Mouse (Mus musculus): Measurements from ENCODE around the gene Cdh23.

The Cdh23 gene

GRCm38 (mm10) chr10:60577920-60578737 lies 118.2 kb downstream of the Cdh23 start:
- DNase-seq (ENCODE audit: low spot score) = no peak

- peak; percentile 40 for DNase-seq (ENCODE audit: low spot score)
These were observed 119.0 kb downstream of the Cdh23 start for GRCm38 (mm10) chr10:60577125-60577919.

- DNase-seq (ENCODE audit: low spot score) = no peak
These were observed 121.4 kb downstream of the Cdh23 start for GRCm38 (mm10) chr10:60574851-60575250.

DNA sequence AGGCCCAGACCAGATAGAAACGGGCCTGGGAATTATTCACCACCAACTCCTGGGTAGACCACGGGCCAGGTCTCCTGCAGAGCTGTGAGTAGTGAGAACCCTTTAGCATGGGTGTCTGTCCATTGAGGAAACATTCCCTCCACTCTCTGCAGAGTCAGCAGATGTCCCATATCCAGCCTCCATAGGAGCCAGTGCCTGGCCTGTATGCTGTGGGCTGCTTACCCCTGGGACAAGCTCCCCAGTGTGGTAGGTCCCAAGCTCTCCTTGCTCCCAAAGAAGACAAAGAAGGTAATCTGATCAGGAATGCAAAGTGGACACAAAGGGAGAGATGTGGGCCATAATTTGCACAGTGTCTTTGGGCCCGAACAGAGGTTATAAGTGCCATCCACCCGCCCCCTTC lies 124.8 kb downstream of the Cdh23 start:
- DNase-seq (ENCODE audit: low spot score) = no peak

DNA sequence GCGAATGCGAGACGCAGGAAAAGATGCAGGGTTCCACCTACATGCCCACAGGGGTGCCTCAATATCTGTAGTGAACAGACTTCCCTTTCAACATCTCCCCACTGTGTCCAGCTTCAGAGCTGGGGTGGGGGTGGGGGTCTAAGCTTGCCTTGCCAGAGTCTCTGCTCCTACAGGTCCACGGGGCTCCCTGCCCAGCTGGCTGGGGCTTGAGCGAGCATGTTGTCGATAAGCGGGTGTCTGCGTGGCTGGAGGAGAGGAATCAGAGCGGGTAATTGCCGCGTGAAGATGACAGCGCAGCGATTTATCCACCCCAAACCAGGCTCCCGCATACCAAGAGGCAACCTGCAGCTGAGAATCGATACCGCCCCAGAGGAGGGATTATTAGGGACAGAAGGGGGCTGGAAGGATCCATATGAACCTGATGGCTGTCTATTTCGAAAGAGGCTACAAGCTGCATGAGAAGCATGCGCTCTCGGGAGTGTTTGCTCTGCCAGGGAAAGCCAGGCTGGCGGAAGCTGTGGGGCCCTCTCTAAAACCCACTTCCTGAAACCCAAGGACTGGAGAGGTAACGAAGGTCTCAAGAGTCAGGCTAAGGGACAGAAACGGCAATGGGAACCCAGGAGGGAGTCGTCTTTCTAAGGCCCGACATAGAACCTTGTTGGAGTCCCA lies 129.8 kb downstream of the Cdh23 start:
- no peak for DNase-seq (ENCODE audit: low spot score)

DNA sequence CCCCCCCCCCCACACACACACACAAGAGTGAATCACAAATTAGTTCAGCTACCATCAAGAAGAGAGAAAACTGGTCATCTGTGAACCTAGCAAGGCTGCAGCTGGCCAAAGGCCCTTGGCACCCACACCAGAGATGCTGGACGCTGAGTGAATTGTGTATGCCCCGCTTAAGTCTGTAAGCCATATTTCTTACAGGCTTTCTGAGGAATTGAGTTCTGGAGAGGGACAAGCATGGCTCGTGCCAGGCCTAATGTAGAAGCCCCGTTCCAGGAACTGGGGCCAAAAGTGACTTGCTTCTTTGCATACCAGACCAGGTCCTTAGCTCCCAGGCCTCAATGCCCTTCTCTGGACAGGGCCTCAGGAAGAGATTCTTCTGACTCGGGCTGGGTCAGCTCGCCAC lies 132.2 kb downstream of the Cdh23 start:
- DNase-seq (ENCODE audit: low spot score) = no peak

GRCm38 (mm10) chr10:60562946-60563345 lies 133.3 kb downstream of the Cdh23 start:
- no peak for DNase-seq (ENCODE audit: low spot score)

DNA sequence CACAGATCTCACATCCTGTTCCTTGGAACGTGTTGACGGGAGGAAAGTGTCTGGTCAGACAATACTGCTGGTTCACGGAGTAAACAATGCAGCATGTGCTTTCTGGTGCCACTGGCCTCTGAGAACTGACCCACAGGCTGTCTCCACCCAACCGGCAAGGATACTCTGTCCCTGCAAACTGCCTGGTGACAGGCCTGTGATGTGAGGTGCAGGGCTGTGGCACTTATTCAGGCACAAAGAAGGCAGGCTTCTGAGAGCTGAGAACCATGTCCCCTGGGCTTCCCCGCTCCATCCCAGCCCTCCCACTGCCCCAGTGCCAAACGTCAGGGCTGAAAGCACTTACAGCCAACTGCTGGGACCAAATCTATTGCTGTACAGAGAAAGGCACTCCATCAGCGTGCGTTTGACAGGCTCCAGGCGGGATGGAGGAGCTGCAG lies 137.8 kb downstream of the Cdh23 start:
- no peak for DNase-seq (ENCODE audit: low spot score)

GRCm38 (mm10) chr10:60552951-60553635 lies 143.2 kb downstream of the Cdh23 start:
- no peak for DNase-seq (ENCODE audit: low spot score)

GRCm38 (mm10) chr10:60539164-60539914 lies 157.0 kb downstream of the Cdh23 start:
- DNase-seq (ENCODE audit: low spot score) = no peak

GRCm38 (mm10) chr10:60536098-60536811 lies 160.0 kb downstream of the Cdh23 start:
- peak; percentile 14 for DNase-seq (ENCODE audit: low spot score)

GRCm38 (mm10) chr10:60532502-60532901 lies 163.8 kb downstream of the Cdh23 start:
- no peak for DNase-seq (ENCODE audit: low spot score)

DNA sequence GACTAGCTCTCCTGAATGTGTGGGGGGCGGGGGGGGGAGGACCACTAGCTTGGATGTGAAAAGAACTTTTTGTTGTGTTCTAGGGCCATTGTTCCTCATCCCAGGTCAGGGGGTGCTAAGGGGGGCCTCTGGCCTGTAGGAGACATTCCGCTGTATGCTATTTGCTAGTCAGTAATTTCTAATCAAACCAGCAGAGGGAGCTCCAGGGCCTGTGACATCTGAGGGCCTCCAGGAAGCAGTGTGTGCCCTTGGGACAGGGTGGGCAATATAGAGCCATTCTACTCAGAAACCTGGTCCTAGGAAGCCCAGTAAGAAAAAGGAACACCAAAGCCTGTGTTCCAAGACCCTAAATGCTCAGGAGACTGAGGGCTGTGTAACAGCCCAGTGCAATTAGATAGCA lies 164.9 kb downstream of the Cdh23 start:
- peak; percentile 16 for DNase-seq (ENCODE audit: low spot score)

GRCm38 (mm10) chr10:60530633-60531032 lies 165.7 kb downstream of the Cdh23 start:
- DNase-seq (ENCODE audit: low spot score) = no peak

DNA sequence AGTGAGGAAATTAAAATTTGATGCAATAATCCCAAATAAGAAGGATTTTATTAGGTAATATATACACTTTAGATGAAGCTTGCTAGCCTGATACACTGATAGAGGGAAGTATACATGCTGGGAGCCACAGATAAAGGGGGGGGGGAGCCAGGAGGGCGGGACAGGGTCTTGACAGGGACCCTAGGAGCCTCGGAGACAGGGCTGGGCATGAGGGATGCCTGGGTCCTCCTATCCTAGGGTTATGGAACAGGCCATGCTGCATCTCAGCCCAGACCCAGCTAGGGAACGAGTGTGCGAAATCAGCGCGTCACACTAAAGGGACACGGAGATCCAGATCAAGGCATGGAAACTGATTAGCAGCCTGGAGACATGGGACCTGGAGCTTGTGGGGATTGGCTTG lies 168.3 kb downstream of the Cdh23 start:
- no peak for DNase-seq (ENCODE audit: low spot score)

GRCm38 (mm10) chr10:60525081-60525480 lies 171.2 kb downstream of the Cdh23 start:
- no peak for DNase-seq (ENCODE audit: low spot score)

GRCm38 (mm10) chr10:60516286-60516685 lies 180.0 kb downstream of the Cdh23 start:
- no peak for DNase-seq (ENCODE audit: low spot score)

DNA sequence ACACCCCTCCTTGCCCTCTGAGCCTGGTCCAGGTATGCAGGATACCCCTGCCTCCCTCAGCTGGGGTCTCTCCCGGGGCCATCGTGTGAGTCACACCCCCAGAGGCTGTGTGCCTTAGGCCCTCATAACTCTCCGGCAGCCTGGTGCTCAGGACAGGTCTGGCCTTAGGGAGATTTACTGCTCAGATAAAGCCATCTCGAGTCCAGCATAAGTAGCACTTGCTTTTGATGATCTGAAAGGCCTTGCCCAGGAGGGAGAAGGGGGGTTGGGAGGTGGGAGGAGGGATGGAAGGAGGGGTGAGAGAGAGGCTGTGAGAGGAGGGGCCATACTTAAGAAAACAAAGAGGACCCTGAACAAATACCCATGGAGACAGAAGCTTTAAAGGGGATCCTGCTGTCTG lies 197.8 kb downstream of the Cdh23 start:
- DNase-seq (ENCODE audit: low spot score) = no peak

DNA sequence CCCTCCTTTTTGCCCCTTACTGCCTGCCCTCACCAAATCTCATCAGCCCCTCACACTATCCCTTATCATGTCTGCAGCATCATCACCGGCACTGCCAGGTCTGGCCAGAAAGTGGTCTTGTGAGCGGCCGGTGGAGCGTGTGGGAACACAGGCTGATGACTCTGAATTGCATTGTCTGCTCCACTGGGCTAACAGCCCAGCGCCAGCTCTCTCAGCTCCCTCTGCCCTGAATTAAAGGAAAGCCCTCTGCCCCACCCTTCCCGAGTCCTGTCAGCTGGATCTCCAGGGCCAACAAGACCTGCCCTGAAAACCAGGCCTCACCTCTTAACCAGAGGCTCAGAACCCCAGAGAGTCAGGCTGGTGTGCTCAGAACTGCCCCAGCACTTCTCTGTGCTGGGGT lies 201.2 kb downstream of the Cdh23 start:
- DNase-seq (ENCODE audit: low spot score) = no peak

GRCm38 (mm10) chr10:60491538-60491937 lies 204.8 kb downstream of the Cdh23 start:
- DNase-seq (ENCODE audit: low spot score) = no peak

- DNase-seq (ENCODE audit: low spot score) = no peak
These were observed 214.9 kb downstream of the Cdh23 start for GRCm38 (mm10) chr10:60481381-60481780.
